Mouse (Mus musculus) kidney, adult 2 months (tissue): ENCODE measurements around the gene Cenpq.
A peak's percentile ranks its signal among the peaks of the same experiment; 100 is the strongest.

Source experiments
- CTCF ChIP-seq: fragments of 200-500 bp; conservative IDR thresholded peaks from 2 replicates; pipeline ENCODE4 v1.5.1; 2011; ENCODE audit warnings: low read depth, mild to moderate bottlenecking, control low read depth, low read length, moderate library complexity, mixed read lengths; ENCODE audit not compliant: insufficient read depth, insufficient read length
- POLR2A ChIP-seq: fragments of 200-500 bp; IDR thresholded peaks from one replicate; pipeline ENCODE4 v1.6.1; 2011; ENCODE audit warnings: low read depth, low read length, control low read depth

DNA sequence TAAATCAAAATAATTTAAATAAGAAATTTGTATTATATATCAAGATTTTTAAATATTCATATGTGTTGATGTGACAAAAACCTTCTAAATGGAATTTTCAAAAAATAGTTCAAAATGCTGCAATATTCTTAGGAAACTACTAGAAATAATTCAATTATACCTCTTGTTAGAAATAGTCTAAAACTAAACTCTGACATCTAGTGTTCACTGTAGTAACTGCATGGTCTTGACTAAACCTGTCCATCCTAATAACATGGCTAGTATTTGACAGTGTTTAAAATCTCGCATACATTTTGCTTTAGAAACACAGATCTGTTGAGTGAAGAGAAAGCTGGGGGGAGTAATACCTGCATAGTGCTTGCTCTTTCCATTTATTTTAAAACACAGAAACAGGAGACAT lies 38.0 kb downstream of the Cenpq start:
- TF ChIP-seq POLR2A (no peak), CTCF (0 out of 2 replicates have a peak, but pooled peaks have one; percentile 4)
